Mouse (Mus musculus): ENCODE data around the gene Ins2.

GRCm38 (mm10) chr7:142629806-142630205 lies 113.4 kb downstream of the Ins2 start:
- TF ChIP-seq CTCF (IDR thresholded peaks at IDR 0.05; ENCODE audit: control insufficient read depth, insufficient read depth, insufficient replicate concordance, low read depth, low read length) (no peak), POLR2A (IDR thresholded peaks at IDR 0.05; ENCODE audit: control insufficient read depth, low read depth, low read length) (no peak)
